Mouse (Mus musculus) embryonic stem cell, embryonic (primary cell): ENCODE measurements around the gene Il1f5.

ENCODE experiments used
- CTCF ChIA-PET, 4 experiments: fragments of 300-600 bp in 2 of 4; fragments of 350-600 bp in 2 of 4; sonication (Branson Sonifier 250); formaldehyde crosslinking; loops; one replicate each; lab custom pipeline; 2022; ENCODE audit warnings: inconsistent platforms in 2 of 4; lab: Charles Lee
- POLR2A ChIA-PET, 4 experiments: fragments of 300-600 bp in 2 of 4; fragments of 350-600 bp in 2 of 4; sonication (Branson Sonifier 250); formaldehyde crosslinking; loops; one replicate each; lab custom pipeline; 2022; ENCODE audit warnings: antibody characterized with exemption in 4 of 4, inconsistent platforms in 1 of 4; lab: Charles Lee

Il1f5 gene

GRCm38 (mm10) chr2:24276654-24277053 lies at the start of gene Il1f5:
TSS of gene Il1f5 (plus strand) at chr2:24276954.
- CTCF ChIA-PET: interaction anchor here in 1 of 4 experiments (1.3 kb wide), 1 partner anchor 20 kb away, joined by 3 read pairs; no protein-coding TSS in a partner anchor
- POLR2A ChIA-PET: no interaction called here

DNA sequence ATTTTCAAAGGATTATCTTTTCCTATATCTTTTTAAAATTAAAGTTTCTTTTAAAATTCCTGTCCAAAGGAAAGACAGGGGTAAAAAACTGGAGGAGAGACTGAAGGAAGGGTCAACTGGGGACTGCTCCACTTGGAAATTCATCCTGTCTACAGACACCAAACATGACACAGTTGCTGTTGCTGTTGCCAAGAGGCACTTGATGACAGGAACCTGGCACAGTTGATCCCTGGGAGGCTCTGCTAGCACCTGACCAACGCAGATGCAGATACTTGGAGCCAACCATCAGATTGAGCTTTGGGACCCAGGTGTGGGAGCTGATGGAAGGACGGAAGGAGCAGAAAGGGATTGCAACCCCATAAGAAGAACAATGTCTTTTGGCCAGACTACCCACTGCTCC lies 49.6 kb upstream of the Il1f5 start:
- POLR2A ChIA-PET: no interaction called here
- CTCF ChIA-PET: no interaction called here

DNA sequence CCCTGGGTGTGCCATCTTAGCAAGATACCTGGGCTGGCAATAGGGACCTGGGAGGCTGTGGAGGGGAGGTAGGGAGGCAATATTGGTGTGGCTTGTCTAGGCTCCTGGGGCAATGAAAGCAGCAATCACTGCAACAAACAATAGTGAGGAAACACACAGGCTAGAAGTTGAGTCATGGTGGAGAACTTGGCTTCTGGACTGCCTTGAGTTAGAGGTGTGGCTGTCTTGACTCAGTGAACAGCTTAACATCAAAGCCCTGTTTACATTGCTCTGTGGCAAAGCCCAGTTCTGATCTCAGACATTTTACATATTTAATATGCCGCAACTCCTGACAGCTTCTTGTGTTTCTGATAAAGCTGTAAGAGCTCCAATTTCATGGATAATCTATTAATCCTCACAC lies 9.3 kb upstream of the Il1f5 start:
- ChIA-PET POLR2A (no interaction called here), CTCF (no interaction called here)

GRCm38 (mm10) chr2:24273619-24274018 lies 3.1 kb upstream of the Il1f5 start:
- ChIA-PET CTCF (no interaction called here), POLR2A (no interaction called here)

- CTCF ChIA-PET: no interaction called here
- POLR2A ChIA-PET: no interaction called here
These were observed 1.6 kb upstream of the Il1f5 start for GRCm38 (mm10) chr2:24275146-24275545.

GRCm38 (mm10) chr2:24290896-24291295 lies 14.1 kb downstream of the Il1f5 start, which contains the start of gene Il1f10:
TSS of gene Il1f10 (plus strand) at chr2:24291196.
- ChIA-PET POLR2A (no interaction called here), CTCF (no interaction called here)

- POLR2A ChIA-PET: no interaction called here
- CTCF ChIA-PET: interaction anchor here in 3 of 4 experiments (0.6 kb wide), 3 partner anchors 117 to 980 kb away, joined by 3 read pairs; no protein-coding TSS in a partner anchor
These were observed 17.9 kb downstream of the Il1f5 start for GRCm38 (mm10) chr2:24294616-24295015.

GRCm38 (mm10) chr2:24296837-24297236 lies 20.1 kb downstream of the Il1f5 start:
- ChIA-PET CTCF (interaction anchor here (0.5 to 2.2 kb wide), 49 partner anchors 8 to 789 kb away, joined by 3 to 28 read pairs (median 3); no protein-coding TSS in a partner anchor), POLR2A (interaction anchor here in 1 of 4 experiments (0.7 to 1.2 kb wide), 2 partner anchors 9 to 109 kb away, joined by 3 read pairs; no protein-coding TSS in a partner anchor)

DNA sequence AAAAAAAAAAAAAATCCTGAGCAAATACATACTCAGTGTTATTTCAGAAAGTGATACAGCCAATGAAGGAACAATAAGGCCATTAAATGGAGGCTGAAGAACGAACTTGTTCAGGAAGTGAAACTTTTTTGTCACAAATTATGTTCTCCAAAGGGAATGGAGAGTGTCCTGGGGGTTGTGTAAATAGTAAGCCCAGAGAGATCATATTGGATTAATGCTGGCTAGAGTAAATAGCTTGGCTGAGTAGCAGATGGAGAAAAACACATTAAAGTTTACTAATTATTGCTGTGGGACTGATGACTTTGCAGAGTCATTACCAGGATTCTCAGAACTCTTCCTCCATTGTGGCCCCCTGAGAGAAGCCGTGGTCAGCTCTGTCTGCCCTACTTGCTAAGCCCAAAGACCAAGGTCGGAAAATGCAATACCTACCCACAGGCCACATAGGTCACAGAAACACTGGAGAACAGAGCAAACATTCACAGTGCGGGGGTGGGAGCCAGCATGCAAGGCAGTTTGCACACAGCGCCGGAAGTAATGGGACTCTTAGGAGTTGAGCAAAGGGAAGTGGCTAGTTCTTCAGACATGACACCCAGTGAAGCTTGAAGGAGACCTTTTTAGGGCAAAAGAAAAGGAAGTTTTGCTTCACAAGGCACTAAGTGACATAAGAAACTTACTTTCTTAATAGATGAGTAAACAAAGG lies 34.7 kb downstream of the Il1f5 start:
- ChIA-PET POLR2A (no interaction called here), CTCF (interaction anchor here in 1 of 4 experiments (0.6 kb wide), 1 partner anchor 601 kb away, joined by 5 read pairs; no protein-coding TSS in a partner anchor)

- ChIA-PET CTCF (interaction anchor here in 1 of 4 experiments (0.6 to 2.3 kb wide), 2 partner anchors 20 to 190 kb away, joined by 3 to 6 read pairs; no protein-coding TSS in a partner anchor), POLR2A (no interaction called here)
These were observed 40.2 kb downstream of the Il1f5 start for GRCm38 (mm10) chr2:24316919-24317318.

DNA sequence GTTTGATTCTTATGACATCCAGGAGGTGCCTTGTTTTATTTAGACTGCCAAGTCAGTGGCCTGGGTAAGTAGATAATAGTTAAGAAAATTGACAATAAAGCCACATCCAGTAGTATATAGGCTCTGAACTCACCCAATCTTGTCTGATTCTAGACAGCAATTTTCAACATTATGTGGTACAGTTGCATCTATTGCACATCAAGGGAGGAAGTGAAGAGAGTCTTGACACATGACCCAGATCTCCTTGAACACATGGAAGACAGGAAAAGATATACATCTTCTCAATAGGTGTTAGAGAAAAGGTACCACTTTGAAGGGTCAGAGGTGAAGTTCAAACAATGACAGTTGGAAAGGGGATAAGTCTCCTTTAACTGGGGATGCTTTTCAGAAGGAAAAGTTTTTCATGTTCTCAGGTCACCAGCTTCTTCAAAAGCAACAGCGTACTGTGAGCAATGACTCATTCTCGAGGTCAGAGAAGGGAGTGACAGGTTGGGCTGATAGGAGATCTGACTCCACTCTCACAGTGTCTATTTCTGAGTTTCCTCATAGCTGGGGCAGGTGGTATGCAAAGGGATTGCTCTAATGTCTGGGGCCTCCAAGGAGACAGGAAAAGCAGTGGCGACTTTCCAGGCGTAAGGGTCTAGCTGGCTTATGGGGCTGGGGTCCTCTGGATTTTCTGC lies 41.3 kb downstream of the Il1f5 start:
- ChIA-PET CTCF (interaction anchor here in 3 of 4 experiments (1.1 to 2.3 kb wide), 3 partner anchors 21 kb away, joined by 3 to 6 read pairs (median 4); no protein-coding TSS in a partner anchor), POLR2A (no interaction called here)
